Mouse (Mus musculus) erythroid progenitor cell, adult 5-6 weeks (primary cell): ENCODE results near the gene Sh3pxd2a. TPM values are rescaled to one million over a fixed set of nuclear protein-coding genes. Genes with fewer than 3 reads are reported as not detected.

ENCODE experiments used
- ATAC-seq: replicated peaks from 2 replicates; pipeline ENCODE4 v1.8.0; 2016; ENCODE audit warnings: moderate number of reproducible peaks, mild to moderate bottlenecking, moderate TSS enrichment, inconsistent platforms; ENCODE audit not compliant: poor library complexity, low FRiP score, severe bottlenecking
- total RNA-seq, 2 experiments: library from RNA; stranded (forward) in 1 of 2; stranded (reverse) in 1 of 2; fragments of 150-400 nt in 1 of 2; fragments of 186-747, 209-891 nt in 1 of 2; gene quantifications; 2 replicates each; pipeline versions ENCODE4 v1.2.3 to v1.2.4; 2015 to 2017; ENCODE audit warnings: low replicate concordance in 2 of 2

Sh3pxd2a gene
- total RNA-seq, 2 experiments from 2014 or later, result 1.1 to 6.3 TPM

DNA sequence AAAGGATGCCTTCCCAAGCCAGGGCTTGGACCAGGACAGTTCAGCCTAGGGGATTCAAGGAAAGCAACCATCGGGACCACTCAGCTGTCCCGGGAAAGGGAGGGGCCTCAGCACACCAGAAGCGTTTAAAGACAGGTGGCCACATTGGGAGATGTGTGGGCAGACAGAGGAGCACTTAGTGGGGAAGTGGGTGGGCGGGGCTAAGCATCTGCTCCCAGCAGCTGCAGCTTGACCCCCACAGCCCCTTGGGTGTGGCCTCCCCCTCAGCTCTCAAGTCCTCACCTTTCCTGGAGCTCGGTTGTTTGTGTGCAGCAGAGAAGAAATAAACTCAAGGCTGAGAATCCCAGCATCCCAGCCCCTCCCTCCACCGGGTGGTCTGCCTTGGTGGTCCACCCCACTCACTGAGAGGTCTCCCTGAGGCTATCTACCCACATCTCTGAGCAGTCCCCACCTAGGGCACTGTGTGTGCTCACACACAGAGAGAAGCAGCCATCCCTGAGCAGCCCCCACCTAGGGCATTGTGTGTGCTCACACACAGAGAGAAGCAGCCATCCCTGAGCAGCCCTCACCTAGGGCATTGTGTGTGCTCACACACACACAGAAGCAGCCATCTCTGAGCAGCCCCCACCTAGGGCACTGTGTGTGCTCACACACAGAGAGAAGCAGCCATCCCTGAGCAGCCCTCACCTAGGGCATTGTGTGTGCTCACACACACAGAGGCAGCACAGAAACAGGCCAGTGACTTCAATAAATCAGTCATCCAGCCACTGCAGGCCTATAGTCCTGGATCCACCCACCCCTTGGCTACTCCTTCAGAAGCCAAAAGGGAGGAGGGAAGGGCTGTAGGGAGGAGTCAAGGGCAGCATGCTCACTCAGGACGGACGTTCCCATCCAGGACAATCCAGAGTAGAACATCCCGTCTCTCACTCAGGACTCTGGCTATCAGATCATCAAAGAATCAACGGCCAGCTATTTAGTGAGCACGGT lies 136.0 kb downstream of the Sh3pxd2a start:
- ATAC-seq, result no peak

DNA sequence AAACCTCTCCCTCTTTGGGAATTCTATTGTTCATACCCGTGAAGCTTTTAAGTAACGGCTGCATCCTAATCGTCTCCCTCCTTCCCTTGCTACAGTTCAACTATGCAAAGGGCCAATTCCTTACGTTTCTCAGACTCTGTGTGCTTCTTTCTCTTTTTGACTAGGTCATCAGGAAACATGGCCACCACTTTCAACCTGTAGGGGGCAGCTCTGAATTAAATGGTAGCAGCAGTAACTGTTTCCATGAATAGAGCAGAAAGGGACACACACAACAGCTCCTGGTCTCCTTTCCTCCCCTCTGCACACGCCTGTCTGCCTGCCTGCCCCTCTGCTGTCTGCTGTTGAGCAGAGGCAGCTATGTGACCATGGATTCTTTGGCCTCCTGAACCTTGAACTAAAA lies 138.3 kb downstream of the Sh3pxd2a start:
- no peak for ATAC-seq

DNA sequence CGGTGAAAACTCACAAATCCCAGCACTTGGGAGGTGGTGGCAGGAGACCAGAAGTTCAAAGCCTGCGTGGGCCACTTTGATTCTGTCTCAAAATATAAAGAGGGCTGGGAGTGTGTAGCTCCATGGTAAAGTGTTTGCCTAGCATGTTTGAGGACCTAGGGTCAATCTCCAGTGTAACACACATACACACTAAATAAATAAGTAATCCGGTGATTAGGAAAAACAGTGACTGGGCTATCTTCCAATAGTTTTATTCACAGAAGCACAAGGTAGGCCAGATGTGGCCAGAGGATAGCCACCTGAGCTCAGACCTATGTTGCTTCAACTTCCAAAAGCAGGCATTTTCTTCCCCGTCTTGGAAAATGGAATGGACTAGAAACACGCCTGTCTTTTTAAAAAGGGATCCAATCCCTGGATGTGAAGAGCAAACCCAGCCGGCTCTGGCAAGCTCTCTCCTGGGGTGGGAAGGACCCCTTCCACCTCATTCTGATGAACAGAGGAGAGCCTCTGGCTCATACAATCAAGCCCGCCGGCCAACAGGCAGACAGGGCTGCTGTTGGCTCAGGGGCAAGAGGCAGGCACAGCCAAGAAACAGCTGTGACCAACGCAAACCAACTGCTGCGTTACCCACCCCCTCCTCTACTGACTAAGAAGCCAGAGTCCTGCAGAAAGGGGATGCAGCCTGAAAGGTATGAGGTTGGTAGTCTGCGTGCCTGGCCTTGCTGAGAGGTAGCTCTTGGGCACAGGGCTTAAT lies 140.9 kb downstream of the Sh3pxd2a start:
- ATAC-seq, result no peak

DNA sequence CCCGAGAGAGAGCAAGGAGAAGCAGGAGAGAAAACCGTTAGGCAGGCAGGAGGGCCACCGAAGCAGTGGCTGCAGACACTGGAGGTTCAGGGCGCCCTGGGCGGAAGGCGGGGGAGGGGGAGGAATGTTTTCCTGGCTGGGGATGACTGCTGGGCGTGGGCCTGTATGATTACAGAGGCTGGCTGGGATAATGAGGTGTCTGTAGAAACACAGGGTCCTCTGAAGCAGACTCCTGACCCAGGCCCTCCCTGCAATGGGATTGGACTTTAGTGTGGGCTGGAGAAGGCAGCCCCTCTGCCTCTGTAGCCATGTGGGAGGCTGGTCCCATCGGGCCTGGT lies 143.9 kb downstream of the Sh3pxd2a start:
- ATAC-seq, result no peak

DNA sequence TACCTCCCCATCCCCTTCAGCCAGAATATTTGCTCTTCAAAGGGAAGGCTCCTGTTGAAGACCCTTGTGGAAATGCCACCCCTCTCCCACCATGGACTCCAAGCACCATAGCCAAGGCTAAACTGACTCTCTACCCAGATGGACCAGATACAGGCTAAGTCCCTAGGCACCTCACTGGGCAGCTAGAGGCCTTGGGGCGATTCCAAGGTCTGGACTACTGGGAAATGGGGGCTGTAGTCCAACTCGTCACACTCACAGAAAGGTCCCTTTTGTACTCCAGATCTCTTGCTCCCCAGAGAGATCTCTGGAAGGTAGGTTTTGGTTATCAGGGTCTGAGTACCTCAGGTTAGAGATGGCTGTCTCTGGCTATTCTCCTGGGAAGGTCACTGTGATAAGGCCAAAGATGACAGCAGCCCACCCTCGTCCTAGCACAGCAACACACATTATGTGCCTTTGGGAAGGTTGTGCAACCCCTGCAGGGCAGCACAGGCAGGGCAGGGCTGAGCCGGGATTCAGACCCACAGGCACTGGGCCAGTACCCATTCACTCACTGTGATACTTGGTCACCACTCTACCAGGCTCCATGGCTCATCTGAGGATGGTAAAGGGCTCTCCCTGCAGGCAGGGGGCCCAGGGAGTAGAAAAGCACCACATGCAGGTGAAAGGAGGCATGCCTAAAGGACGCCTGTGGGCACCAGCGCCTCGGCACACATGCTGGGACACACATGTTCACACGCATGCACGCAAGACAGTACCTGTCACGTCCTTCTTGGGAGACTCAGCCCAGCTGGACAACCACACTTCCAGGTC lies 144.5 kb downstream of the Sh3pxd2a start:
- ATAC-seq, result no peak

DNA sequence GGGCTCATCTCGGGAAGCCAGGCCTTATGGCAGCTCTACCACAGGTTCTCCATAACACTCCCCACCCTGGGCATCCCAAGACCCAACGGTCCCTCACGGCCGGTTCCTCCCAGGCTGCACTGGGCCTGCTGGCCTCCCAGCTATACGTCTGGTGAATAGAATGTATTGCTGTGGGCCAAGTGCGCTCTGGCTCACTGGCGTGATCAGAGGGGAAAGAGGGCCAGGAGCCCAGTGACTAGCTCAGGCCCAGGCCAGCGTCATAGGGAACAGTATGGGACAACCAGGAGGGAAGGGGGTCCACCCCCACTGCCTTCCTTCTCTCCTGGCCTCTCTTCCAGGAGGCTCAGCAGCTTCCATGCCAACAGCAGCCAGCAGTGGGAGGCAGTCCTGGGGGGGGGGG lies 145.1 kb downstream of the Sh3pxd2a start:
- ATAC-seq, result no peak

DNA sequence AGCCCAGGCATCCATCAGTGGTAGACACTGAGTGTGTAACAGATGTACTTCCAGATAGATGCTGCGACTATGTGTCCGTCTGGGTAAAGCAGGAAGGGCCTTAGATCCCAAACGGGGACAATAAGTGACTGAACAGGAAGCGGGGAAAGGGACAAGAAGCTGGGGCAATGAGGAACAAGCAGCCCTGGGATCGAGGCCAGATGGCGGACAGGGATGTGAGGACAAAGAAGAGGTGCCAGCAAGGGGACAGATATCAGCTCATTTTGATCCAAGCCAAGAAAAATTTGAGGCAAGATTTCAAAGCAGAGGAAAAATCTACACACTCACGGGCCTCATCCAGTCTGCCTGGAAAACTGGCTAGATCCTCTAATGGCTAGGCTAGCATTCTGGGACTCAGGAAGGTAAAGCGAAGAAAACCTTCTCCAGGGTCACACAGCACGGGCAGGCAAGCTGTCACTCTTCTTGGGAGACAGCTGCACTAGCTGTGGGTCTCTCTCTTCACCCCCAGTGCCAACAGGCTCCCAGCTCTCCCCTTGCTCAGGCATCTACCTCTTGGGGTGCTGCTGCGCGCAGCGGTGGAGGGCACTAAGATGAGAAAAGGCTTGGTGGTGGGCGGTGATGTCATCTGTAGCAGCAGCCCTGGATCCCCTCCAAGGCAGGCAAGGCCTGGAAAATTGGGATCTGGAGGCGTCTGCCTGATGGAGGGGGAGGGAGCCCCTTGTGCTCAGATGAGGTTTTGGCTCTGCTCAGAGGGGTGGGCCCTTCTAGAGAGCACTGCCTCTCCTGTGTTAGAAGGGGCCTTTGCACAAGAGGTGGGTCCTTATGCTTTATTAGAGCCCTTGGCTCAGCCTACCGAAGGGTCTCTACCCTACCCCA lies 146.9 kb downstream of the Sh3pxd2a start:
- no peak for ATAC-seq

DNA sequence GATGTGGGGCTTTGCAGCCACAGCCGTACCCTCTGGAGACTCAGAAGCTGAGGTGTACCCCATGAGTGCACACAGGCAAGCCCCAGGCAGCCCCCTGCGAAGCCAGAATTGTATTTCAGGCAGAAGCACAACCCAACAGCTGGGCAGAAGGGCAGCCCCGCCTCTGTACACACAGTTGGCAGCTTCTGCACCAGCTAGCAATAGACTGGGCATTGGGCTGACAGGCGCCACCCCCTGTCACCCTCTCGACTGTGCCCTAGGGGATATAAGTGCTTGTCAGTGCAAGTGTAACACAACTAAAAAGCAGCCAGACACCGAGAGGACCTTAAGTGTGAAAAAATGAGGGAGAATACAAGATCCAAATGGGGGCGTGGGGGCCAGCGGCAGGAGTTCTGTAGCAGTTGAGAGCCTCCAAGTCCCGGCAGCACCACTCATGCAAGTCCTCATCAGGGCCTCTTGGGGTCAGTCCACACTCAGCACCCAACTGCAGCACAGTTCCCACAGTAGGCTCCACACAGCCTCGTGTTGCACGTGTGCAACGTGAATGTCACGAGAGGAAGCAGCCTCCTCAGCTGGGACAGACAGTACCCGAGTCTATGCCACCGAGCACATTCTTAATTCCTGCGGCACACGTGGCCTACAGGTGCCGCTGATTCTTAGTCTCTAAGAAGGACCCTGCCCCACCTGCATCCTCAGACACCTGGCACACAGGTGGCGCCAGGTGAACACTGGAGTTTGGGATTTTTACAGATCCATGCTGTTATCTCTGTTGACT lies 147.7 kb downstream of the Sh3pxd2a start:
- ATAC-seq, result no peak

DNA sequence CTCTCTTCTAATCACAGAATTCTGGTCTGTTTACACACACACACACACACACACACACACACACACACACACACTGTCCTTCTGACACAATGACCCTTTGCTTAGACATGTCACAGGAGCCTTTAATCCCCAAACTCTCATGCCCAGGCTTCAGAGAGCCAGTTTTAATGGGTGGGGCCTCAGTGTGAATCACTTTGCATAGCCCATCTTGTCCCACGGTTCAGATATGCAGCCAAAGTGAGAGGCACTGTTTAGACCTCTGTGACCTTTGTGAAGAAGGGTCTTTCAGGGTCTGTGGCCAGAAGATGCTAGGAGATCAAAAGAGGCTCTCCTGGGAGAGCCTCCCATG lies 148.3 kb downstream of the Sh3pxd2a start:
- ATAC-seq, result no peak

DNA sequence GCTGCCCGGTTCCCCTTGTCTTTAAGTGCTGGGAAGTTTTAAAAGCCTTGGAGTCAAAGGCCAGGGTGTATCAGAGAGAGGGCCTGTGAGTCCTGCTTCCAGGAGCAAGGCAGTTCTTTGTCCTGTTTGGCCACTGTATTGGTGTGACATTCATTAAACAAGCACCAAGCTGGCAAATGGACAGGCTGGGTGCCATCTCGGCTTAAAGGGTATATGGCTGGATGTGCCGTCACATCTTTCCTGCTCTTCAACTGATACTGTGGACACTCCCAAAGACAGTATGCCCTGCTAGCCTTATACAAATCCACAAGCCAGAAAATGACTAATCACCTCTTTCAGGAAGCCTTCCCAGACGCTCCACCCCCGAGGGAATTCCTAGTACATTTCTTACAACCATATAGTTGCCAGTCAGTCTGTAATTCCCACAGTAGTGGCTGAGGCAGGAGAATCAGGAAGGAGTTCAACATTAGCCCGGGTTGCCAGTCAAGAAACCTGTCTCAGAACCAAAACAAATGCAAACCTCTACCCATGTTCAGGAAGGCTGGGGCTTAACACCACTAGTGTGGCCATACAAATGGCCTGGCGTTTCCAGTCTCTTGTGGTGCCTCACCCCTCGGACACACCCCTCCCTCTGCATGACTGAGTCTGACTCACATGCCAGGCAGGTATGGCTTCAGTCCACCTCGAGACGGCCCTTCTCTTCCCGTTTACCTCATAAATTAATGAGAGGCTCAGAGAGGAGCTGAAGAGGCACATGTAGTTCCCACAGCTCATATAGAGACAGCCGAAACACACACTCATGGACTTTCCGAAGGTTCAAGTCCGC lies 148.9 kb downstream of the Sh3pxd2a start:
- no peak for ATAC-seq

DNA sequence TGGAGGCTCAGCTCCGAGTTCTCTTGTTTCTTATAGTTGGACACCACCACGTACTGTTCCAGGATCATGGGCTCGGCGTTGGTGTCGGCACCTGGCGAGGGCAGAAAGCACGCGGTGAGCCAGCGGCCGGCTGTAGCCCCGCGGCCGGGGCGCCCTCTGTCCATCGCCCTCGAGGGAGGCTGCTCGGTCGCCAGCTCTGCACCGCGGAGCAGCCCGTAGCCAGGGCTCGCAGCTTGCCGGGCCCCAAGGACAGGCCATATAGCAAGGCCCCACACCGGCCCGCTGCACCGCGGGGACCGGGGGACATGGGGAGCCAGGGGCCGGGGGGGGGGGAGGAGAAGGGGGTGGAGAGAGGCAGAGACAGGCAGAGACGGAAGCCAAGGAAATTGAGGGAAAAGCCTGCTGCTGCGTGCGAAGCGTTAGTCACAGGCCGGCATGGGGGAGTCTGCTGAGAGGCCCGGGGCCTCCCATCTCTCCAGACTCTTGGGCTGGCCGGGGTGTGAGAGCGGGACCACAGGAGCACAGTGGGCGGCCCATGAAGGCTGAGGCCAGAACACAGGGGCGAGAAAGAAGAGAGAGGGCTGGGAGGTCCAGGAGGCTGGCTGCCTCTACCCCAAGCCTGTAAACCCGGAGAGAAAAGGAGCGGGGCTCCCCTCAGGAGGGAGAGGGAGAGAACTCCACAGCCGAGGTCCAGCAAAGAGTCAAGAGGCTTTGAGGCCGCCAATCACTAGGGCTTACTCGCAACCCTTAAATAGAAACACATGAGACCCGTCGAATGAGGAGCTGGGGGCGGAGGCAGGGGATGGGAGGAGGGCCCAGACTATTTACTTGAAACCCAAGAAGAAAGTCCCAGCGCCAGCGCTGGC lies 149.9 kb downstream of the Sh3pxd2a start:
- no peak for ATAC-seq

DNA sequence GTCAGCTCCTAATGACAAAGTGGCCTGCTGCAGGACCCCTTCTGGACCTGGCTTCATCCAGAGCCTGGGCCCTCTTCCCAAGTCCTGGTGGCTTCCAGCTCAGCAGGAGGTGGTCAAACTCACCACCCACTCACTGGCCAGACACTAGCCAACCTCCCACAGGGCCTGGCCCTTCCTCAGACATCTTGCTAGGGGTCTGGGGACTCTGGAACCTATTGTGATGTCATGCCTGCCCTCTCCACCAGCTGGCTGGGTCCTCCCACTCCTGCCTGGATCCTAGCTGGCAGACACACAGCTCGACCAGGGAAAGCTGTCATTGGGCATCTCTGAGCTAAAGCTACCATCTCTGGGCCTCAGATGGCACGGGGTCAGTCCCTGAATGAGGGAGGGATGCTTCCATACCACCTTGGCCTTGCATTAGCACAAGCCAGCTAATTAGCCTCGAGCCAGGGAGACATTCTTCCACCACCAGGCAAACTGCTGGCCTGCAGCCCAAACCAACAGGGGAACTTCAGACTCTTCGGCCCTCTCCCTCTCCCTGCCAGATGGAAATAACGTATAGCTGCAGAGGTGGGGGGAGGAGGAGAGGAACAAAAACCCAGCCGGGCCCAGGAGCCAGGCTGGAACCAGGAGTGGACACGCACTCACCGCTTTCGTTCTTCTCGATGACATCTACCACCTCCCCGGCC lies 150.7 kb downstream of the Sh3pxd2a start:
- no peak for ATAC-seq

DNA sequence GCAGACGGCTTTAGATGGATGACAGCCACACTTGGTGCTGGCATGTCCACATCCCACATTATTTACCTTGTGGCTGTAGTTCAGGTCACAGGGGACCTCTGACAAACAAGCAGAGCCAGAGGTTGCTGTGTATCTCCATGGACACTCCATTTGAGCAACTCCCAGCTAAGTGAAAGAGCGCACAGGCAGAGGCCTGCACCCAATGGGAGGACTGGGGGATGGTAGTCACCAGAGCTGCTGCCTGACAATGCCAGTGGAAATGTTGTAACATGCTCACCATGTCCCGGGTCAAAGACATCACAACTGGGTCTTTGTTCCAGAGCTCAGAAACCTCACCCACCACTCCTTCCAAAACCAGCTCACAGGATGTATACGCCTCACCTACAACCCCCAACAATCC lies 153.0 kb downstream of the Sh3pxd2a start:
- ATAC-seq, result no peak

DNA sequence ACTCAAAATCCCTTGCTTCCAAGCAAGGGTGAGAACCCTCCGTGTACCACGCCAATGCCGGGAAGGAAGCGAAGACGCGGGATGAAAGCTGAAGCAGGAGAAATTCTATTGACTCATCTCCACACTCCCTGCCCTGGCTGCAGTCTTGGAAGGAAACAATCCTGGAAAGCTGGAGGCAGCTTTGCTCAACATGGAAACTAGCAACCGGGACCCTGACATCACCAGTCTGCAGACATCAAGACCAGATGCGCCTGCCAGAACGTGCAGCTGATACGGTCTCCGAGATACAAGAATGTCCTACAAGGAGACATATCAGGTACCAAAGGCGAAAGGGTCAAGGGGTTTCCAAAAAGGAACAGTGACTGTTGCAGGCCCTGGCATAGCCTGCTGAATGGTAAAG lies 154.4 kb downstream of the Sh3pxd2a start:
- no peak for ATAC-seq

DNA sequence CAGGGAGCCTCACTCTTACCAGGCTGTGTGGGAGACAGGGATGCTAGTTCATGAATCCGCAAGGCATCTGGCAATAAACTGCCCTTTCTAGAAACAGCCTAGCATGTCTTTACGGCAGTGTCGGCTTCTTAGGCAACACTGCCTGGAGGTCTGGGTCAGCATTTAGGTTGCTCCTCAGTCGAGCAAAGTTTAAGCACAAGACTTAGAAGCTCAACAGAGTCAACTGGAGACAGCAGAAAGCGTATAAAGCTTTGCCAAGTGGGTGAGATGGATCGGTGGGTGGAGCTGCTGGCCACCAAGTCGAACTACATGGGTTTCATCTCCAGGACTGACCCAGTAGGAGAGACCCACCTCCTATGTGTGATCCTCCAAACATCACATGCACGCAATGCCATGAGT lies 157.3 kb downstream of the Sh3pxd2a start:
- ATAC-seq, result no peak

DNA sequence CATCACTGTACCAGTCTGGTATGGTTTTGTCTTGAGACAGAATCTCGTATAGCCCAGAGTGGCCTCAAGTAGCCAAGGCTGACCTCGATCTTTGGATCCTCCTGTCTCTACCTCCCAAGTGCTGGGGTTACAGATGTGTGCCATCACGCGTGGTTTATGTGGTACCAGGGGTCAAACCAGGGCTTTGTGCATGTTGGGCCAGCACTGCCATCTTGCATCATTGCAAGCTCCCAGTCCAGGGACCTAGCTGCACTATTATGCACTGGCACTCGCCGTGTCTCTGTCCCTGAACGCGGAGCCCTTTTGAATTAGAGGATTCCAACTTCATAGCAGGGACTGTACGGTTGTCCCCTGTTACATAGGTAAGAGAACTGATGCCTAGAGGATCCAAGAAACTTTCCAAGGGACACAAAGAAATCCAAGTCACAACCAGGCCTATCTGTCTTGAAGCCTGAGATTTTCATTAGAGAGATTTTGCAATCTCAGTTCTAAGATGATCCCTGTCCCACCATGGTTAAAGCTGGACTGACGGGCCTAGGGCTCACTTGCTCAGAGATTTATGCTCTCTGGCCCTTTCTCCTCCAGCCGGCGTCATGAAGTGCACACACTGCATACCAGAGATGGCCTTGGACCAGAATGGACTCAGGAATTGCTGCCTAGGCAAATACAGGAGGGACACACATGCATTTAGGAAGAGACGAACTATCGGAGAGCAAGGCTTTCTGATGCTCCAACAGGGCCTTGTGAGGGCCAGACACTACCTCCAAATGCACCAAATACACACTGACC lies 157.9 kb downstream of the Sh3pxd2a start:
- no peak for ATAC-seq
